Mouse (Mus musculus) liver, embryonic 13.5 days (tissue): ENCODE data around the gene Sec61a1. TPM values are rescaled to one million over a fixed set of nuclear protein-coding genes. Genes with fewer than 3 reads are reported as not detected.

Source experiments
- ATAC-seq: fragments of 200-750 bp; cut with Nextera tagmentation; 2 replicates; pipeline ENCODE4 v1.8.0; 2017; ENCODE audit warnings: low read depth, mild to moderate bottlenecking, moderate number of reproducible peaks, moderate library complexity
- DNase-seq: peaks from one replicate; pipeline ENCODE4 v3.0.0; 2022
- H3K27ac ChIP-seq: fragments of 300-500 bp; sonication (generic); 2 replicates; pipeline ENCODE4 v1.5.1; 2015; ENCODE audit warnings: moderate library complexity, mild to moderate bottlenecking, inconsistent platforms
- H3K27me3 ChIP-seq: fragments of 300-500 bp; sonication (generic); 2 replicates; pipeline ENCODE4 v1.6.1; 2015; ENCODE audit warnings: mild to moderate bottlenecking, inconsistent platforms
- H3K36me3 ChIP-seq: fragments of 300-500 bp; sonication (generic); 2 replicates; pipeline ENCODE4 v1.6.1; 2015; ENCODE audit warnings: mild to moderate bottlenecking, inconsistent platforms
- H3K4me1 ChIP-seq: fragments of 300-500 bp; sonication (generic); replicated peaks from 2 replicates; pipeline ENCODE4 v1.6.1; 2015; ENCODE audit warnings: inconsistent platforms
- H3K4me2 ChIP-seq: fragments of 300-500 bp; sonication (generic); 2 replicates; pipeline ENCODE4 v1.6.1; 2015; ENCODE audit warnings: inconsistent platforms, mild to moderate bottlenecking, moderate library complexity
- H3K4me3 ChIP-seq: fragments of 300-500 bp; sonication (generic); replicated peaks from 2 replicates; pipeline ENCODE4 v1.5.1; 2015; ENCODE audit warnings: mild to moderate bottlenecking, inconsistent platforms
- H3K9ac ChIP-seq: fragments of 300-500 bp; sonication (generic); 2 replicates; pipeline ENCODE4 v1.6.1; 2015; ENCODE audit warnings: mild to moderate bottlenecking, inconsistent platforms
- H3K9me3 ChIP-seq: fragments of 300-500 bp; sonication (generic); replicated peaks from 2 replicates; pipeline ENCODE4 v1.6.1; 2016; ENCODE audit warnings: inconsistent platforms
- WGBS: fragments of 180-500 bp; shearing (Covaris S2); methylation state at CpG from one replicate; pipeline ENCODE4 v1.1.7; 2015; ENCODE audit not compliant: insufficient replicate concordance; 5-methylcytosine and 5-hydroxymethylcytosine counted together
- polyA plus RNA-seq: library from polyadenylated mRNA; unstranded; fragments of >200 nt; fragmentation: Nextera tagmentation; extraction: Ambion mirVana; gene quantifications from 2 replicates; pipeline ENCODE4 v1.2.1, GENCODE M21; 2015

The Sec61a1 gene
- polyA plus RNA-seq, 1 experiment from 2014 or later, result 113 TPM

GRCm38 (mm10) chr6:88515971-88516370 lies 2.7 kb downstream of the Sec61a1 start:
- Histone ChIP-seq H3K36me3 (peaks cover 55% of the 10 kb centered on the region), H3K4me1 (peaks cover 52% of the 10 kb centered on the region)
- WGBS, result 83% methylated on average over 8 of the region's 8 CpGs

GRCm38 (mm10) chr6:88514546-88514945 lies 4.2 kb downstream of the Sec61a1 start:
- DNase-seq, result no peak
- H3K9ac ChIP-seq, result no peak overlapping the region
- WGBS, result 84% methylated on average over 4 of the region's 4 CpGs

More at GRCm38 (mm10) chr6:88515971-88516370, 2.7 kb downstream of the Sec61a1 start:
- H3K27me3 ChIP-seq, result no peaks in the 10 kb centered on the region
- H3K27ac ChIP-seq, result no peak overlapping the region
- H3K9ac ChIP-seq, result 0 out of 2 replicates have a peak overlapping the region, but pooled peaks have one; percentile 7
- DNase-seq (no peak), ATAC-seq (no peak)
- no peak overlapping the region for H3K4me3 ChIP-seq
- no peaks in the 10 kb centered on the region for H3K9me3 ChIP-seq
- no peak overlapping the region for H3K4me2 ChIP-seq

GRCm38 (mm10) chr6:88513984-88514383 lies 4.7 kb downstream of the Sec61a1 start:
- H3K9ac ChIP-seq, result no peak overlapping the region
- H3K36me3 ChIP-seq, result peaks cover 75% of the 10 kb centered on the region
- no peak overlapping the region for H3K4me3 ChIP-seq
- ATAC-seq (no peak), DNase-seq (no peak)
- H3K9me3 ChIP-seq, result no peaks in the 10 kb centered on the region
- H3K27me3 ChIP-seq, result no peaks in the 10 kb centered on the region
- no peak overlapping the region for H3K27ac ChIP-seq
- H3K4me1 ChIP-seq, result peaks cover 42% of the 10 kb centered on the region
- no peak overlapping the region for H3K4me2 ChIP-seq
- WGBS, result 78% methylated on average over 8 of the region's 8 CpGs

More at GRCm38 (mm10) chr6:88514546-88514945, 4.2 kb downstream of the Sec61a1 start:
- Histone ChIP-seq H3K4me1 (peaks cover 47% of the 10 kb centered on the region), H3K9me3 (no peaks in the 10 kb centered on the region), H3K27me3 (no peaks in the 10 kb centered on the region), H3K36me3 (peaks cover 70% of the 10 kb centered on the region), H3K27ac (no peak overlapping the region), H3K4me2 (no peak overlapping the region), H3K4me3 (no peak overlapping the region)
- no peak for ATAC-seq

GRCm38 (mm10) chr6:88503044-88503443 lies 15.7 kb downstream of the Sec61a1 start:
- H3K4me2 ChIP-seq, result peak overlapping the region; percentile 54
- ATAC-seq (no peak; the same call in 1 of the 2 replicates), DNase-seq (no peak)
- H3K4me3 ChIP-seq, result no peak overlapping the region
- no peaks in the 10 kb centered on the region for H3K27me3 ChIP-seq
- H3K4me1 ChIP-seq, result peaks cover 65% of the 10 kb centered on the region
- 76% methylated on average over 4 of the region's 4 CpGs for WGBS
- peak overlapping the region; percentile 74 for H3K9ac ChIP-seq
- H3K36me3 ChIP-seq, result peaks cover 57% of the 10 kb centered on the region
- peak overlapping the region; percentile 95 for H3K27ac ChIP-seq
- no peaks in the 10 kb centered on the region for H3K9me3 ChIP-seq

GRCm38 (mm10) chr6:88502030-88502970 lies 16.4 kb downstream of the Sec61a1 start:
- Histone ChIP-seq H3K9ac (peak overlapping the region; percentile 74), H3K27me3 (no peaks in the 10 kb centered on the region), H3K4me2 (peak overlapping the region; percentile 54), H3K9me3 (no peaks in the 10 kb centered on the region), H3K27ac (peak overlapping the region; percentile 95), H3K4me1 (peaks cover 65% of the 10 kb centered on the region), H3K36me3 (peaks cover 57% of the 10 kb centered on the region), H3K4me3 (peak overlapping the region; percentile 9; the same call in 1 of the 2 replicates)
- peak; percentile 59 for DNase-seq
- WGBS, result 18% methylated on average over 13 of the region's 13 CpGs
- peak; percentile 75 for ATAC-seq

- peak overlapping the region; percentile 95 for H3K27ac ChIP-seq
- 7% methylated on average over 3 of the region's 3 CpGs for WGBS
- H3K4me1 ChIP-seq, result peaks cover 72% of the 10 kb centered on the region
- DNase-seq, result no peak
- no peaks in the 10 kb centered on the region for H3K9me3 ChIP-seq
- no peak for ATAC-seq
- H3K4me3 ChIP-seq, result peak overlapping the region; percentile 63
- H3K36me3 ChIP-seq, result peaks cover 54% of the 10 kb centered on the region
- H3K4me2 ChIP-seq, result peak overlapping the region; percentile 93
- no peaks in the 10 kb centered on the region for H3K27me3 ChIP-seq
- H3K9ac ChIP-seq, result peak overlapping the region; percentile 74
These were observed 18.3 kb downstream of the Sec61a1 start for GRCm38 (mm10) chr6:88500405-88500767.

GRCm38 (mm10) chr6:88499481-88500404 lies 19.0 kb downstream of the Sec61a1 start:
- H3K27ac ChIP-seq, result peak overlapping the region; percentile 95
- no peaks in the 10 kb centered on the region for H3K9me3 ChIP-seq
- peaks cover 48% of the 10 kb centered on the region for H3K36me3 ChIP-seq
- peaks cover 74% of the 10 kb centered on the region for H3K4me1 ChIP-seq
- ATAC-seq, result peak; percentile 52
- peak; percentile 66 for DNase-seq
- peak overlapping the region; percentile 63 for H3K4me3 ChIP-seq
- peak overlapping the region; percentile 74 for H3K9ac ChIP-seq
- 4% methylated on average over 76 of the region's 76 CpGs for WGBS
- H3K27me3 ChIP-seq, result no peaks in the 10 kb centered on the region
- peak overlapping the region; percentile 93 for H3K4me2 ChIP-seq

- Histone ChIP-seq H3K4me2 (no peak overlapping the region), H3K9me3 (no peaks in the 10 kb centered on the region), H3K9ac (no peak overlapping the region), H3K27ac (no peak overlapping the region), H3K36me3 (peaks cover 71% of the 10 kb centered on the region), H3K4me3 (no peak overlapping the region), H3K27me3 (no peaks in the 10 kb centered on the region), H3K4me1 (peaks cover 14% of the 10 kb centered on the region)
- 81% methylated on average over 6 of the region's 6 CpGs for WGBS
- DNase-seq (no peak), ATAC-seq (no peak)
These were observed 25.0 kb downstream of the Sec61a1 start for GRCm38 (mm10) chr6:88493712-88494111.

- no peak overlapping the region for H3K27ac ChIP-seq
- peaks cover 11% of the 10 kb centered on the region for H3K4me1 ChIP-seq
- H3K4me3 ChIP-seq, result no peak overlapping the region
- DNase-seq, result no peak
- H3K27me3 ChIP-seq, result no peaks in the 10 kb centered on the region
- H3K36me3 ChIP-seq, result peaks cover 76% of the 10 kb centered on the region
- no peak overlapping the region for H3K4me2 ChIP-seq
- H3K9me3 ChIP-seq, result no peaks in the 10 kb centered on the region
- ATAC-seq, result no peak
- 89% methylated on average over 12 of the region's 12 CpGs for WGBS
- no peak overlapping the region for H3K9ac ChIP-seq
These were observed 27.9 kb downstream of the Sec61a1 start for GRCm38 (mm10) chr6:88490629-88491354.

GRCm38 (mm10) chr6:88489834-88490233 lies 28.9 kb downstream of the Sec61a1 start:
- Histone ChIP-seq H3K9ac (no peak overlapping the region), H3K9me3 (no peaks in the 10 kb centered on the region), H3K36me3 (peaks cover 82% of the 10 kb centered on the region), H3K4me1 (peaks cover 9% of the 10 kb centered on the region), H3K4me3 (no peak overlapping the region), H3K4me2 (no peak overlapping the region), H3K27me3 (no peaks in the 10 kb centered on the region), H3K27ac (no peak overlapping the region)
- ATAC-seq (no peak), DNase-seq (no peak)
- WGBS, result 76% methylated on average over 6 of the region's 6 CpGs
